Mouse (Mus musculus) limb, embryonic 14.5 days (tissue): ENCODE data around the gene Abcf1. TPM values are rescaled to one million over a fixed set of nuclear protein-coding genes. Genes with fewer than 3 reads are reported as not detected.

Experiments used
- ATAC-seq: fragments of 200-750 bp; cut with Nextera tagmentation; 2 replicates; pipeline ENCODE4 v1.8.0; 2017; ENCODE audit warnings: low read depth, moderate number of reproducible peaks, moderate TSS enrichment; ENCODE audit not compliant: low FRiP score
- DNase-seq: peaks from one replicate; pipeline ENCODE4 v3.0.0-alpha.2; 2015; ENCODE audit warnings: low spot score
- H3K27ac ChIP-seq: fragments of 300-500 bp; sonication (generic); replicated peaks from 2 replicates; pipeline ENCODE4 v1.5.1; 2014; ENCODE audit warnings: low read depth, mild to moderate bottlenecking, low read length, moderate library complexity, mixed read lengths
- H3K27me3 ChIP-seq: fragments of 300-500 bp; sonication (generic); 2 replicates; pipeline ENCODE4 v1.6.1; 2014; ENCODE audit warnings: low read length, mixed read lengths; ENCODE audit not compliant: control insufficient read depth, insufficient read depth
- H3K36me3 ChIP-seq: fragments of 300-500 bp; sonication (generic); 2 replicates; pipeline ENCODE4 v1.6.1; 2014; ENCODE audit warnings: mild to moderate bottlenecking, low read length, moderate library complexity, mixed read lengths; ENCODE audit not compliant: control insufficient read depth, insufficient read depth
- H3K4me1 ChIP-seq: fragments of 300-500 bp; sonication (generic); 2 replicates; pipeline ENCODE4 v1.6.1; 2014; ENCODE audit warnings: antibody characterized with exemption, low read length, mixed read lengths; ENCODE audit not compliant: control insufficient read depth, insufficient read depth
- H3K4me2 ChIP-seq: fragments of 300-500 bp; sonication (generic); replicated peaks from 2 replicates; pipeline ENCODE4 v1.6.1; 2014; ENCODE audit warnings: low read depth, mild to moderate bottlenecking, low read length, moderate library complexity; ENCODE audit not compliant: severe bottlenecking
- H3K4me3 ChIP-seq: fragments of 300-500 bp; sonication (generic); replicated peaks from 2 replicates; pipeline ENCODE4 v1.5.1; 2014; ENCODE audit warnings: low read length
- H3K9ac ChIP-seq: fragments of 300-500 bp; sonication (generic); 2 replicates; pipeline ENCODE4 v1.6.1; 2014; ENCODE audit warnings: mild to moderate bottlenecking, low read depth, low read length, moderate library complexity; ENCODE audit not compliant: severe bottlenecking
- H3K9me3 ChIP-seq: fragments of 300-500 bp; sonication (generic); 2 replicates; pipeline ENCODE4 v1.6.1; 2016; ENCODE audit warnings: low read length; ENCODE audit not compliant: control insufficient read depth
- POLR2A ChIP-seq: fragments of 200-500 bp; IDR thresholded peaks from 2 replicates; pipeline ENCODE4 v1.8.0; 2012; ENCODE audit warnings: inconsistent platforms, mild to moderate bottlenecking, moderate library complexity, borderline replicate concordance; ENCODE audit not compliant: insufficient read depth, insufficient read length; ENCODE audit errors: extremely low read depth
- WGBS: fragments of 180-500 bp; shearing (Covaris S2); extraction: QIAGEN DNeasy Blood & Tissue Kit; methylation state at CpG from one replicate; pipeline ENCODE4 v1.1.7; 2014; 5-methylcytosine and 5-hydroxymethylcytosine counted together
- microRNA counts: library from miRNA; unstranded; fragments of <30 nt; microRNA quantifications from one replicate; lab custom pipeline; 2016
- microRNA-seq: library from miRNA; unstranded; fragments of <30 nt; microRNA quantifications from one replicate; pipeline ENCODE4, GENCODE M21; 2016
- polyA plus RNA-seq, 2 experiments: library from polyadenylated mRNA; depleted of rRNA in 1 of 2; stranded (reverse) in 1 of 2; unstranded in 1 of 2; fragments of >200 nt; fragmentation: Nextera tagmentation in 1 of 2; extraction: Ambion mirVana in 1 of 2; gene quantifications; 2 replicates each; pipeline versions ENCODE4 v1.2.1 to v1.2.3; 2012 to 2014

Gene Abcf1
- polyA plus RNA-seq, 2 experiments: 77.2 to 83.1 TPM

DNA sequence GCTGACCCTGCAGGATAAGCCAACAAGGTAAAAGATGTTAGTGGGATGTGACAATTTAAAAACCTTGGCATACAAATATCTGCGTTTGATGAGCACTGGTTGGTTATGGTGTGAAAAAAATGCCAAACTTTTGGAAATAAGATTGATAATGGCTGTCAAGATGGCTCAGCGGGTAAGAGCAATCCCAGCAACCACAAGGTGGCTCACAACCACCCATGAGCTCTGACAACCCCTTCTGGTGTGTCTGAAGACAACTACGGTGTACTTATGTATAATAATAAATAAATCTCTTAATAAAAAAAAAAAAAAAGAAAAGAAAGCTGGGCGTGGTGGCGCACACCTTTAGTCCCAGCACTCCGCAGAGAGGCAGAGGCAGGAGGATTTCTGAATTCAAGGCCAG is 54.6 kb downstream of the Abcf1 start:
- no peaks in the 10 kb centered on the region for H3K27me3 ChIP-seq
- peak overlapping the region; percentile 74 for H3K4me3 ChIP-seq
- no peak for TF ChIP-seq POLR2A
- no peak for ATAC-seq
- H3K9ac ChIP-seq: no peak overlapping the region
- peaks cover 11% of the 10 kb centered on the region for H3K4me1 ChIP-seq
- peaks cover 35% of the 10 kb centered on the region for H3K36me3 ChIP-seq
- DNase-seq: no peak
- 83% methylated on average over 6 of the region's 6 CpGs for WGBS
- H3K4me2 ChIP-seq: peak overlapping the region; percentile 77; the same call in 1 of the 2 replicates
- H3K27ac ChIP-seq: no peak overlapping the region
- no peaks in the 10 kb centered on the region for H3K9me3 ChIP-seq

GRCm38 (mm10) chr17:35909919-35910369 is 59.6 kb downstream of the Abcf1 start, which contains the start of gene Atat1:
TSS of gene Atat1 (minus strand) at chr17:35910075.
- 5% methylated on average over 21 of the region's 25 CpGs for WGBS
- peak; percentile 64; the same call in 1 of the 2 replicates for TF ChIP-seq POLR2A
- ATAC-seq: peak; percentile 93

DNA sequence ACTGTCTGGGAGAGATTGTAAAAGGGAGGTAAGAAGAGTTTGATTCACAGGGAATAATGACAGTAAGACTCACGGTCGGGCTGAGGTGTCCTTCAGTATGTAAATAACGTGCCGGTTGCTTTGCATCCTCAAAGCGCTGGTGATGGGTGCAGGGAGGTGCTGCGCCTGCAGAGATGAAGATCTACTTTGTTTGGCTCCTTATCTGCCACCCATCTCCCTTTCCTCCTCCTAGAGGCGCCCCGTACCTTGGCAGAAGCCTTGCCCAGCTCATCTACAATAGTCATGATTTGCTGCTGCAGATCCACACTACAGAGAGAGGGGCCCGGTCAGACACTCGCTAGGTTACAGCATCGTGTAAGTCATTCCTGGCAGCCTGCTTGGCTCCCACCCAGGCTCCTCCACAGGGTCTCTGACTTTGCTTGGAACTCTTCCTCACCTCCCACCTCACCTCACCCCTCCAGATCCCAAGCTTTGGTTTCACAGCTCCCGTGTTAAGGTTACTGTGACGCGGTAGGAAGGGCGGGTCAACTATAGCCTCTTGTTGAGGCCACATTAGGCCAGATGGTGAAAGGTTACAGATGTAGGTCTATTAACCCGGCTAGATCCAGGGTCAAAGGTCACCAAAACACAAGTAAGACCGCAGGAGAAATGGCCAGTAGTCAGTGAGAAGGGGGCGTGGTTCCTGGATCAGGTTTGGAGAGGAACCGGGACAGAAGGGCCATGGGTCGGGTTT is 60.2 kb downstream of the Abcf1 start:
- Histone ChIP-seq H3K4me1 (peaks cover 6% of the 10 kb centered on the region; the same call in 1 of the 2 replicates), H3K27me3 (no peaks in the 10 kb centered on the region), H3K36me3 (peaks cover 52% of the 10 kb centered on the region), H3K4me3 (peak overlapping the region; percentile 75), H3K9me3 (no peaks in the 10 kb centered on the region), H3K27ac (peak overlapping the region; percentile 72; the same call in 1 of the 2 replicates), H3K9ac (peak overlapping the region; percentile 74), H3K4me2 (peak overlapping the region; percentile 86)
- ATAC-seq (peak; percentile 38), DNase-seq (no peak)
- no peak for TF ChIP-seq POLR2A
- WGBS: 24% methylated on average over 20 of the region's 20 CpGs

More at GRCm38 (mm10) chr17:35909919-35910369, 59.6 kb downstream of the Abcf1 start, which contains the start of gene Atat1:
- Histone ChIP-seq H3K9me3 (no peaks in the 10 kb centered on the region), H3K27ac (peak within 1 kb of the TSS; percentile 72; the same call in 1 of the 2 replicates), H3K4me2 (peak within 1 kb of the TSS; percentile 86), H3K27me3 (no peaks in the 10 kb centered on the region), H3K9ac (peak within 1 kb of the TSS; percentile 74), H3K4me1 (peaks cover 6% of the 10 kb centered on the region; the same call in 1 of the 2 replicates), H3K4me3 (peak within 1 kb of the TSS; percentile 75), H3K36me3 (peaks cover 47% of the 10 kb centered on the region)
- peak; percentile 93 for DNase-seq

GRCm38 (mm10) chr17:35907609-35908008 is 62.0 kb downstream of the Abcf1 start:
- no peak for TF ChIP-seq POLR2A
- WGBS: 82% methylated on average over 2 of the region's 2 CpGs
- Histone ChIP-seq H3K27me3 (no peaks in the 10 kb centered on the region), H3K4me2 (no peak overlapping the region), H3K4me1 (peaks cover 6% of the 10 kb centered on the region; the same call in 1 of the 2 replicates), H3K4me3 (no peak overlapping the region), H3K27ac (no peak overlapping the region), H3K9me3 (no peaks in the 10 kb centered on the region), H3K36me3 (peaks cover 57% of the 10 kb centered on the region), H3K9ac (no peak overlapping the region)
- no peak for DNase-seq
- ATAC-seq: no peak

MicroRNA genes within 50 kb of the gene (microRNA counts, 519-probe panel; counts per million panel counts)
- microRNA mmu-miR-1894-3p (lab: Ali Mortazavi, UCI) (not detected), microRNA mmu-miR-1894-5p (lab: Ali Mortazavi, UCI) (744 counts per million, percentile 3 among the panel's probes with 10 or more counts), microRNA mmu-miR-877 (lab: Ali Mortazavi, UCI) (not detected)

Small RNA genes lying within 50 kb of the gene (microRNA-seq; reads per million reads assigned to microRNA genes)
- gene Mir1894 (not detected), gene Mir877 (51.7 reads per million, percentile 37 among the genes with 10 or more reads in this experiment)

Other genes with a start within 250 kb of the Abcf1 start
- 10.8 and 12.2 TPM in 2 replicates for gene Ier3, start 148.1 kb downstream of the Abcf1 start, polyA plus RNA-seq (2012; rRNA removed)
- gene Ier3, start 148.1 kb downstream of the Abcf1 start, polyA plus RNA-seq (2014; fragmentation: Nextera tagmentation; extraction: Ambion mirVana): 8.8 and 8.9 TPM in 2 replicates
- 61.8 and 66.3 TPM in 2 replicates for gene Flot1, start 146.5 kb downstream of the Abcf1 start, polyA plus RNA-seq (2012; rRNA removed)
- gene Flot1, start 146.5 kb downstream of the Abcf1 start, polyA plus RNA-seq (2014; fragmentation: Nextera tagmentation; extraction: Ambion mirVana): 47.2 and 53.7 TPM in 2 replicates
- gene Tubb5, start 131.5 kb downstream of the Abcf1 start, polyA plus RNA-seq (2012; rRNA removed): 1,341 and 1,699 TPM in 2 replicates
- gene Tubb5, start 131.5 kb downstream of the Abcf1 start, polyA plus RNA-seq (2014; fragmentation: Nextera tagmentation; extraction: Ambion mirVana): 808 and 880 TPM in 2 replicates
- gene Mdc1, start 128.2 kb downstream of the Abcf1 start, polyA plus RNA-seq (2012; rRNA removed): 24.9 and 28.8 TPM in 2 replicates
- gene Mdc1, start 128.2 kb downstream of the Abcf1 start, polyA plus RNA-seq (2014; fragmentation: Nextera tagmentation; extraction: Ambion mirVana): 12.2 and 13.9 TPM in 2 replicates
- 77.5 and 80.7 TPM in 2 replicates for gene Nrm, start 108.4 kb downstream of the Abcf1 start, polyA plus RNA-seq (2012; rRNA removed)
- 49.5 and 56.4 TPM in 2 replicates for gene Nrm, start 108.4 kb downstream of the Abcf1 start, polyA plus RNA-seq (2014; fragmentation: Nextera tagmentation; extraction: Ambion mirVana)
- 47.2 and 56.2 TPM in 2 replicates for gene Ppp1r18, start 104.2 kb downstream of the Abcf1 start, polyA plus RNA-seq (2012; rRNA removed)
- gene Ppp1r18, start 104.2 kb downstream of the Abcf1 start, polyA plus RNA-seq (2014; fragmentation: Nextera tagmentation; extraction: Ambion mirVana): 26.0 and 26.3 TPM in 2 replicates
- 78.6 and 90.5 TPM in 2 replicates for gene Dhx16, start 89.9 kb downstream of the Abcf1 start, polyA plus RNA-seq (2012; rRNA removed)
- gene Dhx16, start 89.9 kb downstream of the Abcf1 start, polyA plus RNA-seq (2014; fragmentation: Nextera tagmentation; extraction: Ambion mirVana): 40.0 and 43.4 TPM in 2 replicates
- gene 2310061I04Rik, start 72.3 kb downstream of the Abcf1 start, polyA plus RNA-seq (2012; rRNA removed): 53.9 and 68.4 TPM in 2 replicates
- 20.6 and 20.7 TPM in 2 replicates for gene 2310061I04Rik, start 72.3 kb downstream of the Abcf1 start, polyA plus RNA-seq (2014; fragmentation: Nextera tagmentation; extraction: Ambion mirVana)
- 157 and 189 TPM in 2 replicates for gene Atat1, start 59.7 kb downstream of the Abcf1 start, polyA plus RNA-seq (2012; rRNA removed)
- gene Atat1, start 59.7 kb downstream of the Abcf1 start, polyA plus RNA-seq (2014; fragmentation: Nextera tagmentation; extraction: Ambion mirVana): 68.7 and 88.1 TPM in 2 replicates
- 62.7 and 62.9 TPM in 2 replicates for gene Mrps18b, start 53.4 kb downstream of the Abcf1 start, polyA plus RNA-seq (2012; rRNA removed)
- 68.0 and 70.3 TPM in 2 replicates for gene Mrps18b, start 53.4 kb downstream of the Abcf1 start, polyA plus RNA-seq (2014; fragmentation: Nextera tagmentation; extraction: Ambion mirVana)
- 39.9 and 41.6 TPM in 2 replicates for gene Ppp1r10, start 53.3 kb downstream of the Abcf1 start, polyA plus RNA-seq (2012; rRNA removed)
- 30.8 and 34.2 TPM in 2 replicates for gene Ppp1r10, start 53.3 kb downstream of the Abcf1 start, polyA plus RNA-seq (2014; fragmentation: Nextera tagmentation; extraction: Ambion mirVana)
- gene Gnl1, start 10.1 kb upstream of the Abcf1 start, polyA plus RNA-seq (2012; rRNA removed): 37.7 and 41.8 TPM in 2 replicates
- 43.4 and 49.5 TPM in 2 replicates for gene Gnl1, start 10.1 kb upstream of the Abcf1 start, polyA plus RNA-seq (2014; fragmentation: Nextera tagmentation; extraction: Ambion mirVana)
- 57.8 and 62.8 TPM in 2 replicates for gene Prr3, start 10.5 kb upstream of the Abcf1 start, polyA plus RNA-seq (2012; rRNA removed)
- 33.3 and 34.7 TPM in 2 replicates for gene Prr3, start 10.5 kb upstream of the Abcf1 start, polyA plus RNA-seq (2014; fragmentation: Nextera tagmentation; extraction: Ambion mirVana)
- gene H2-T24, start 50.8 kb upstream of the Abcf1 start, polyA plus RNA-seq (2012; rRNA removed): 0.14 and 0.42 TPM in 2 replicates
- 1.5 and 3.3 TPM in 2 replicates for gene H2-T24, start 50.8 kb upstream of the Abcf1 start, polyA plus RNA-seq (2014; fragmentation: Nextera tagmentation; extraction: Ambion mirVana)
- 13.5 and 15.0 TPM in 2 replicates for gene H2-T23, start 63.1 kb upstream of the Abcf1 start, polyA plus RNA-seq (2012; rRNA removed)
- 10.0 and 10.8 TPM in 2 replicates for gene H2-T23, start 63.1 kb upstream of the Abcf1 start, polyA plus RNA-seq (2014; fragmentation: Nextera tagmentation; extraction: Ambion mirVana)
- 27.4 and 29.0 TPM in 2 replicates for gene H2-T22, start 73.0 kb upstream of the Abcf1 start, polyA plus RNA-seq (2012; rRNA removed)
- gene H2-T22, start 73.0 kb upstream of the Abcf1 start, polyA plus RNA-seq (2014; fragmentation: Nextera tagmentation; extraction: Ambion mirVana): 23.4 and 26.6 TPM in 2 replicates
- not detected in 2 replicates for gene Gm6034, start 73.2 kb upstream of the Abcf1 start, polyA plus RNA-seq (2012; rRNA removed)
- not detected in 2 replicates for gene Gm6034, start 73.2 kb upstream of the Abcf1 start, polyA plus RNA-seq (2014; fragmentation: Nextera tagmentation; extraction: Ambion mirVana)
- gene Gm11127, start 88.6 kb upstream of the Abcf1 start, polyA plus RNA-seq (2012; rRNA removed): 0.12 and 0.21 TPM in 2 replicates
- not detected in 2 replicates for gene Gm11127, start 88.6 kb upstream of the Abcf1 start, polyA plus RNA-seq (2014; fragmentation: Nextera tagmentation; extraction: Ambion mirVana)
- gene Gm19684, start 151.9 kb upstream of the Abcf1 start, polyA plus RNA-seq (2012; rRNA removed): not detected in 2 replicates
- not detected in 2 replicates for gene Gm19684, start 151.9 kb upstream of the Abcf1 start, polyA plus RNA-seq (2014; fragmentation: Nextera tagmentation; extraction: Ambion mirVana)
- gene Gm7030, start 159.7 kb upstream of the Abcf1 start, polyA plus RNA-seq (2012; rRNA removed): not detected in 2 replicates
- gene Gm7030, start 159.7 kb upstream of the Abcf1 start, polyA plus RNA-seq (2014; fragmentation: Nextera tagmentation; extraction: Ambion mirVana): not detected in 2 replicates
- gene Gm8909, start 198.8 kb upstream of the Abcf1 start, polyA plus RNA-seq (2012; rRNA removed): 0.05 TPM in 1 of 2 replicates, not detected in the other
- not detected in 2 replicates for gene Gm8909, start 198.8 kb upstream of the Abcf1 start, polyA plus RNA-seq (2014; fragmentation: Nextera tagmentation; extraction: Ambion mirVana)
- 0.09 TPM in 1 of 2 replicates, not detected in the other for gene H2-T3, start 220.5 kb upstream of the Abcf1 start, polyA plus RNA-seq (2012; rRNA removed)
- gene H2-T3, start 220.5 kb upstream of the Abcf1 start, polyA plus RNA-seq (2014; fragmentation: Nextera tagmentation; extraction: Ambion mirVana): not detected in 2 replicates